Mouse (Mus musculus): Measurements from ENCODE around the gene Cnot3. TPM values are rescaled to one million over a fixed set of nuclear protein-coding genes. Genes with fewer than 3 reads are reported as not detected.
"Not testable (repeated sequence)": the region's sequence is repeated elsewhere in the genome, so short reads cannot be mapped to it uniquely, and the experiment has no call there.

Gene Cnot3
- polyA plus RNA-seq (2017; shearing (Covaris generic)): 10 to 100 TPM; 30.0 to 47.0 (median 45.2) TPM

DNA sequence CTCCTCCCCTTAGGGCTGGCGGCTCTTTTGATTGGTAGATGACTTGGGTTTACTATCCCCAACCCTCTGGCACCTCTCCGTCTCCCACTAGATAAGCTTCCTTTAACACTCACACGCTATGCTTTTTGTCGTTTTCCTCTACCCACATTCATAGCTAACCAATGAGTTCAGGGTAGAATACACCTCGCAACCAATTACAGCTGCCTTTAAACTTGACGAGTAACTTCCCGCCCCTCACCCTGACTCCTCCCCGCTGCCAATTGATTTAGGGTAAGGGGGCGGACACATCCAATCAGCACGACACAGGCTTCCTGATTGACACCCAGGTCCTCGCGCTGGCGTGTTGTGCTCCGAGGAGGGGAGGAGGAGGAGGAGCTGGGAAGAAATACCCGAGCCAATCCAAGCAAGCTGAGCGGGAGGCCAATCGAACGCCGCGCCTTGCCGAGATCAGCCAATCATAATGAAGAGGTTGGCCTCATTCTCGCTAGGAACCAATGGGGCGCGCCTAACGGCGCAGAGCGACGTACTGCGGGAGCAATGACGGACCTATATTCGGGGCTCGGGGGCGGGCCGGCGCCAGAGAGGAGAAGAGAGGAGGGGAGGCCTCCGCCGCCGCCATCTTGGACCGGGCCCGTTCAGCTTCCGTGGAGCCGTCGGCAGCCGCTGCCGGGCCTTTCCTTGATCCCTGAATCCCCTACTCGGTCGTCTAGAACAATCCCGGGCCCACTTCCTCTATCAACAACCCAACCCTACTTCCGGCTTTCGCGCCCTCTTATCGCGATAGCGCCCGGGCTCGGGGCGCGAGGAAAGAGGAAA, at the start of gene Cnot3:
TSS of gene Cnot3 (plus strand) at position 597 of the 816 bp plus-strand sequence.
- ATAC-seq: peak; percentile 87

DNA sequence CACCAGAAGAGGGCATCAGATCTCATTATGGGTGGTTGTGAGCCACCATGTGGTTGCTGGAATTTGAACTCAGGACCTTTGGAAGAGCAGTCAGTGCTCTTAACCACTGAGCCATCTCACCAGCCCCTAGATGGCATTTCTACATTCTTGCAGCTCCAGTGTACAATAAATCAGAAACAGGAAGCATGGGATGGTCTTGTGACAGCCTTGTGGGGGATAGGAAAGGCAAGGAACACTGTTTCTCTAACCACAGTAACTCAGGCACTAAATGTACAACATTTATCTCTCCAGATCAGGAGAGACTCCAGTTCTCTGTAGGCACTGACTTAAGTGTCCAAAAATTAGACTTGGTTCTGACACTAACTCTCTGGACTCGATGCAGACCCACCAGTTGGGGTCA, 47.3 kb upstream of the Cnot3 start:
- not testable (repeated sequence) for ATAC-seq

DNA sequence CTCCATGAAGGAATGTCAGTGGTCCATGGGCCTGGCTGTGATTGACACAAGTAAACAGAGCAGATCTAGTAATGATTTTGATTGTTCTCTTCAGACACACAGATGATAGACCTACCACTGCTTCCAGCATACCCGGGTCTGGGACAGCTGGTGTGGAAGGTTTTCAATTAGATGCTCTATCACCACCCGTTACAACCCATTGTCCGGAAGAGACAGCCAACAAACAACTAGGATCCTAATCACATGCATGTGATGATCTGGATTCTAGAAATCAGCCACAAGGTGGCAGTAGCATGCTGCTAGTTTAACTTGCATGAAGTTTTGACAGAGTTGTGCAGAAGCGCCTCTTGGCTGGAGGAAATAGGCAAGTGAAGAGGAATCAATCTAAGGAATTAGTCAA, 43.9 kb upstream of the Cnot3 start:
- peak; percentile 82 for ATAC-seq

DNA sequence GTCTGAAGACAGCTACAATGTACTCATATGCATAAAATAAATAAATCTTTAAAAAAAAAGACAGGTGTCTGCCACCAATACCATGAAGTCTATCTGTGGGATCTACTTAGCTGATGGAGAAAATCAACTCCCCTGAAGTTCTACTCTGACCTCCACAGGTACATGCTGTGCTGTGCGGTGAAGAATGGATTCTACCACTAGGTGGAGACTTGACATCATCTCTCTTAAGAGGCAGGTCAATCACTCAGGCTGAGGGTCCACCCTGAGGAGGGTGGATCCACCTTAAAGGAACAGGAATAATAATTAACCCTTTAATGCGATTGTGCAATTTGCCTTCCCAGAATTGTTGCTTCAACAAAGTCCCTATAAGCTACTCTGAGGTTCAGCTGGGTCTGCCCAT, 38.3 kb upstream of the Cnot3 start:
- ATAC-seq: no peak

DNA sequence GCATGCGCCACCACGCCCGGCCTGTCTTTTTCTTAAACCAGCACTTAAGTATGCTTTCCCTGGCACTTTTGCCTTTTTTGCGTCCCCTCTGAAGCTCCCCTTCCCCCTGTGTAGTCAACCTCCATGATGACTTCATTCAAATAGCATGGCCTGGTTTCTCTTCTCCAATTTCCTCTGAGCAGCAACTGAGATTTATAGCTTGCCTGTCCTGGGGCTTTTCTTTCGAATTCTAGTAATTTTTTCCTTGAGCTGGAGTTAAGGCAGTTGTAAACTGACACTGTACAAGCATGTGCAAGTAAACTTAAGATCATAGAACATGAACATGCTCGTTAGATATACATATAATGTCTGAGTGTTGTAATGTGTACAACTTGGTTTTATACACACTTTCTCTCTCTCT, 37.7 kb upstream of the Cnot3 start:
- ATAC-seq: no peak

DNA sequence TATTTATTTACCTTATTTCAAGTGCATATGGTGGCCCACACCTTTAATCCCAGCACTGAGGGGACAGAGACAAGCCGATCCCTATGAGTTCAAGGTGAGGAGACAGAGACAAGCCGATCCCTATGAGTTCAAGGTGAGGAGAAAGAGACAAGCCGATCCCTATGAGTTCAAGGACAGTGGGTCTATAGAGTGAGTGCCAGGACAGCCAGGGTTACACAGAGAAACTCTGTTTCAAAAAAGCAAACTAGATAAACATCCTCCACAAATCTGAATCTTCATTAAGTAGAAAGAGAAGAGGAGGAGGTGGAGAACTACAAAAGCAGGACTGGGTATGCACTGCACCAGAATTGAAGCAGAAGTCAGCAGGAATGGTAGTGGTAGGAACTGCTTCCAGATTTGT, 36.4 kb upstream of the Cnot3 start:
- no peak for ATAC-seq

DNA sequence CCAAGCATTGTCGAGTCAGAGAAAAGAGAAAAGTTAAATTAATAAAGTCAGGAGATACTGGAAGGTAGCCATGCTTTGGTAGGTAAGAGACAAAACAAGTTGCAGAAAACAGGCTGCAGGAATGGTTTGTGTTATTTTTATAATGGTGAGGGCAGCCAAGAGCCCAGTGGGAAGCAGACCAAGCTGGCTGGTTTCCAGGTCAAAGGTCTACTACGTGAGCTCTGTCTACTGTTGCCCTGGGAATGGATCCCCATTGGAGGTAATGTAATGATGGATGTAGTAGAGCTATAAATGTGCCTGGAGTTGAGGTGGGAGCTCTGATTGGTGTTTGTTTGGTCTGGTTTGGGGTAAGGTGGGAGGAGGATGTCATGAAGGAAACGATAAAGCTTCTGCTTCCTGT, 36.0 kb upstream of the Cnot3 start:
- ATAC-seq: no peak

DNA sequence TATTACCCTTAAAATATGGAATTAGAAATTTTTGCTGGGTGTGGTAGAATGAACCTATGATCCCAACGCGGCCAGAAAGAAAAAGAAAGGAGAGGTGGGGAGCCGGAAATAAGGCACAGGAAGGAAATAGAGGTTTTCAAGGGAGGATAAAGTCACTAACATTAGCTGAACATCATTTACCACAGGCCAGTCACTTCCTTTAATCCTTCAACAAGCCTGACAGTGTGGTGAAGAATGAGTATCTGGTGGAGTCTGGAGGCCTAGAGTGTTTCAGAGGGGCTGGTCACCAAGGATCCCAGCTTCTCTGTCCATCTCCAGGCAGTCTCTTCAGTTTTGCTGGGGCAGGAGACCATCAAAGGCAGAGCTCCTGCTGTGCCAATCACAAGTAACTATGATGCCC, 34.6 kb upstream of the Cnot3 start:
- ATAC-seq: no peak

DNA sequence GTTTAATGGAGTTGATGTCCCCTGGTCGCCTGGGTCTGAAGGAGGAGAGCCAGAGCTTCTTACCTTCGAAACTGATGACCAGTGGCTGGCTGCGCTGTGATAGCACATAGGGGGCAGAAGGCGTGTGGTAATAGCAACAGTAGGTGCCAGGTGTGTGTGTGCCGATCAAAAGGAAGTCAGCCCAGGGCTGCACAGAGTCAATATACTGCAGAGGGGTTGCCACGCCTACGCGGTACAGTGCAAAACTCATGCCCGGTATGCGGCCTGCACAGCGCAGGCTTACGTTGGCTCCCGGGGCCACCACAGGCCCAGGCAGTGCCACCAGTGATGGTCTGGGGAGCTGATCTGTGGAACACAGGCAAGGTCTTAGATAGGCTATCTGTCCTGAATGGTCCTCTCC, 34.1 kb upstream of the Cnot3 start:
- no peak for ATAC-seq

DNA sequence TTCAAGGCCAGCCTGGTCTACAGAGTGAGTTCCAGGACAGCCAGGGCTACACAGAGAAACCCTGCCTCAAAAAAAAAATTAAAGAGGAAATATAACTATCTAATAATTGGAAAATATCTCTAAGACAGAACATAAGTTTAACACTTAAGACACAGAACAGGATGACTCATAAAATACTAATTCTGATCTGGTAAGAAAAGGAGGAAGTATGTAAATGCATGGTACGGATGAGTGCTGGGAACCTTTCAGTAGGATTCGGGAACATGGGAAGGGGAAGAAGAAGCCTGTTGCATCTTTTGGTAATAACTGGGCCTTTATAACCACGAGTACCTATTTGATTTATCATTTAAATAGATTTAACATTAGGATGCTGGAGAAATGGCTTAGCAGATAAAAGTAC, 31.0 kb upstream of the Cnot3 start:
- no peak for ATAC-seq

DNA sequence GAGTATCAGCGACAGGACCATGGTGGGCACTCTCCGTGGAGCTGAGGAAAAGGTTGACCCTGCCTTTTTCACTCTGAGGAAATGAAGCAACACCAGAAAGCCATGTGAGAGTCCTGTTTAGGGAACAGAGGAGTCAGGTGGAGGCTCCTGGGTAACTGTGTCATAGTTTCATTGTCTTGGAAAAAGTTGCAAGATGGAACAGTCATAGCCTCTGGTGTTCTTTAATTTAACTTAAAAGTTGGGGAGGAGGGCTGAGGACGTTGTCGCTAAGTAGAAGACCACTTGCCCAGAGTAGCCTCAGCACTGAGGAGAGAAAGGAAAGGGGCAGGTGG, 29.0 kb upstream of the Cnot3 start, which contains the start of gene Oscar:
TSS of gene Oscar (minus strand) at position 101 of the 332 bp plus-strand sequence.
- ATAC-seq: no peak

DNA sequence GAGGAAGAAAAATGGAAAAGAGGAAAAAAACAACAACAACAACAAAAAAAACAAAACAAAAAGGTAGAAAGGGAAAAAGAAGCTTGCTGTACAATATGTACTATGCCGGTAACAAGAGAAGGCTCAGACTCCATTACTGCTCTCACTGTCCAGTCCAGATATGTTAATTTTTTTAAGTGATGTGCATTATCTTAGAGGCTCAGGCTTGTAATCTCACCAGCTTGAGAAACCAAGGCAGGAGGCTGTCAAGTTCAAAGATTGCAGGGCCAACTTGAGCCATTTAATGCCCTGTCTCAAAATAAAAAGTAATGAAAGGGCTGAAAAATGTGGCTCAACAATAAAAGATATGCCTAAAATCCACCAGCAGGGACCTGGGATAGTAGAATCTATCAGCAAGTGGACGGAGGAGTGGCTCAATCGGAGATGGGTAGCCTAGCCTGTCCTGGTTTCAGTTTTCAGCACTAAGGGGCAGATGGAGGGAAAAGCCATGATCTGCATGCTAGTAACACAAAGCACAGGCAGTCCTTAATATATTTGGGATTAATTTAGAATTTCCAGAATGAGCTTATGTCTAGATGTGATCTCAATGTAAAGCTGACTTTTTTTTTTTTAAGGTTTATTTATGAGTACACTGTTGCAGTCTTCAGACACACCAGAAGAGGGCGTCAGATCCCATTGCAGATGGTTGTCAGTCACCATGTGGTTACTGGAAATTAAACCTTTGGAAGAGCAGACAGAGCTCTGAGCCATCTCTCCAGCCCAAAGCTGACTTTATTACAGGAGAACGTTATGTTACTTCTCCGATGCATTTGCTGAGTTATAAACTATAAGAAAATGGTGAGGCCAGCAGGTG, 28.5 kb upstream of the Cnot3 start:
- ATAC-seq: peak; percentile 41

DNA sequence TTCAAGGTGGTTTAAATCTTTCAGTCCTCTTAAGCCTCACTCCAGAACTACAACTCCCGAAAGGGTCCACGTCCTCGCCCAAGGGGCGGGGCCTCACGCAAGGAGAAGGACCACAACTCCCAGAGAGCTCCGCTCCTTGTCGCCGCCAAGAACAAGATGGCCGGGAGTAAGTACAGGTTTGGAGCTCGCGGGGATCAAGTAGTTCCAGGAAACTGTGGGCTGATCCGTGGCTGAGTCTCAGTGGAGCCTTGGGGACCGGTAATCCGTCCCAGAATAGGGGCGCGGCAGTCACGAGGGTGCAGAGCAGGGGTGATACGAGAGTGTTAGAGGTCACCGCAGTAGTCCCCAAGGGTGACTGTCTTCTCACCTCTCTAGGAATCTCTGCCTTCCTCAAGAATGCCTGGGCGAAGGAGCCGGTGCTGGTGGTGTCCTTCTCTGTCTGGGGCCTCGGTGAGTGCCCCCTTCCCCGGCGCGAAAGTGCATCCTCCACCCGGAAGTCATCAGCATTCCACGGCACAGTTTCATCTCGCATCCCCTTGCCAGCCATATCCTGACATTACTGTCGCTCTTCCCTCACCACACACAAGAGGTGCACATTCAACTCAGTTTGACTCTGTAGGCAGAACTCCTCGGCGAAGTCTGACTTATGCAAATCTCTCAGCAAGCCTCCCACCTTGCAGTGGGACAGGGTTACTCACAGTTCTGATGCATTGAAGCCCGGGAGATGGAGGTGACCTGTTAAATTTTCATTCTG, 27.6 kb upstream of the Cnot3 start, which contains the start of gene Ndufa3:
TSS of gene Ndufa3 (plus strand) at position 132 of the 754 bp plus-strand sequence.
- ATAC-seq: peak; percentile 100

DNA sequence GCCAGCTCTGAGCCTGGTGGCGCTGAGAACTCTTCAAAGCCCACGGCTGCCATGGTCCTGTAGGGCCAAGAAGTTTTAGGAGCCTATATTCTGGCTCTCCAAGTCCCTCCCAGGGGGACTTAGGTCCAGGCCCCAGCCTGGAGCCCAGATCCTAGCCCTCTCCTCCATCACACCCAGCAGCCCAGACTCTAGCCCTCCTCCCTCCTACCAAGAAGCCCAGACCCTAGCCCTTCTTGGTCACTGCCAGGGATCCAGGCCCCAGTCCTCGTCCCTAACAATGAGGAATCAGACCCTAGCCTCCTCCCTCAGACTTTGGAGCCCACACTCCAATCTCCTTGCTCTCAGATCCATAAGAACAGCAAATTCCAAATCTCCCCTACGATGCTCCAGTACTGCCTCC, 16.0 kb upstream of the Cnot3 start:
- ATAC-seq: no peak

DNA sequence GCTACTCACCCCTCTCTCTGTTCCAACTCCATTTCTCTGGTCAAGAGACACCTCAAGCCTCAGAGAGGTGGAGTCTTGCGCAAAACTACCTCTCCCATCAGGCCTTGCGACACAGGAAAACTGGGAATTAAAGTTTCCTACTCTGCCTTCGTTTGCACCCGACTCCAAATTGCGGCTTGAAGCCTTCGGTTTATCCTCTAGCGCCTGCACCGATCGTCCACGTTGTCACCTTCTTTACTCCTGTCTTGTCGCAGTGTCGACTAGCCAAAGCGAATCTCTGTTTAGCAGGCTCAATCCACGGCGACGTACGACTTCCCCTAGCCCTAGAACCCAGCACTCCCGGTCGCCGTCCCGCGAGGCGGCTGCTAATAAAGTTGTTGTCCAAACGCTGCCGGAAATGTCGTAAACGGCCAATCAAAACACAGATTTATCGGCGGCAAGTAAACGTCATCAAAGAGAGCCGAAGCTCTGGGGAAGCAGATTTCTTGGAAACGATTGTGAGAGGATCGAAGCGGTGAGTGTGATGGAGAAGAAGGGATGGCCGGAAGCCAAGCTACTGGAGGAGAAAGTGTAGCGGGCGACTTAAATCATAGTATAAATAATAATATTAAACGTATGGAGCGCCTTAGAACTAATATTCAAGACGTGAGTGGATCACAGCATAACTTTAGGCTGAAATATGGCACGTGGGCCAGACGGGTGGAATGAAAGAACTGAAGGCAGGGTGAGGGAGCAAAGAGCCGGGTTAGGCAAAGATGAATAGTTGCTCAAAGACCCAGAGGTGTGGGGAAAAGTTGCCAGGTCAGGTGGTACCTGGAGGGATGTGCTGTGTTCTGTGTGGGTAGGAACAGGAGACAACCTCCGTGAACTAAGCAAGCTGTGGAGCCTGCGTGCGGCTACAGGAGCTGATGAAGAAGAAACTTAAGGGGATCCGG, 15.3 kb upstream of the Cnot3 start, which contains the start of the genes Tfpt and Prpf31:
TSS of gene Tfpt (minus strand) at position 387 of the 935 bp plus-strand sequence.
TSS of gene Prpf31 (plus strand) at position 443 of the 935 bp plus-strand sequence.
- ATAC-seq: peak; percentile 88

DNA sequence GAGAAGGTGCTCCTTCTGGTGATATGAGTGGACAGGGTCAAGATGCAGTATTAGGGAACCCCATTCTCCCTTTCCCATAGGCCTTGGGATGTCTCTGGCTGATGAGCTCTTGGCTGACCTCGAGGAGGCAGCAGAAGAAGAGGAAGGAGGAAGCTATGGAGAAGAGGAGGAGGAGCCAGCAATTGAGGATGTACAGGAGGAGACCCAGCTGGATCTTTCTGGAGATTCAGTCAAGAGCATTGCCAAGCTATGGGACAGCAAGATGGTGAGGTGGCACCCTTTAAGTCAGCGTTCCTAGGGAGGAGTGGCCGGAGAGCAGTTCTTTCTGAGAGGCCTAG, 14.6 kb upstream of the Cnot3 start:
- ATAC-seq: no peak

DNA sequence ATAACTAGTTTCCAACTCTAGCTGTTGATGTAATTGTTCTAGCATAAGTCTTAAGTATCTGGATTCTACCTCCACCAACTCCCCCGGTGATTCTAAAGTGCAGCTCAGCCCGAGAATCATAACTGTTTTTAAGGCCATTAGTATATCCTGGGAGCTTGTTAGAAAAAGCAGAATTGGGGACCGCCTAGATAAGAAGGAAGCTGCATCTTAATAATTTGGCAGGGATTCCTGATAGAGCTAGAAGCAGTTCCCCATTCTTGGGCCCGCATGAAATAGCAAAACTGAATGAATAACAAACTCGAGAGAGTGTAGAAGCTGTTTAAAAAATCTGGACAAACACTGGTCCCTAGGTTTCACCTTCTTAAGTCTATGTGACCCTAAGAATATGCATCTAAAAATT, 1.7 kb upstream of the Cnot3 start:
- ATAC-seq: no peak

DNA sequence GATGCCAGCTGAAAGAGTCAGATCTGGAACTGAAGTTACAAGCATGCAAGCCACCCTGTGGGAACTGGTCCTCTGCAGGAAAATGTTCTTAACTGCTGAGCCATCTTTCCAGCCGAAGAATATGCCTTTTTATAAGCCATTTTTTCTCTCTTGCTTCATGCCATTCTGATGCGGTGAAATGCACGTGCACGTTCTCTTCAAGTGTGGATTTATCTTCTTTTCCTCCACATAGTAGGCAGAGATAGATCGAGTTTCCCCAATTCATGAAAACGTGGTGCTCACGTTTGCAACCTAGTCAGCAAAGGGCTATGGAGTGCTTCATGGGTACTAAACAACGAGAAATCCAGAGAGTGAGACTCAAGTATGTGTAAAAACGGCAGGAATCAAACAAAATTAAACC, 1.2 kb upstream of the Cnot3 start:
- ATAC-seq: no peak

DNA sequence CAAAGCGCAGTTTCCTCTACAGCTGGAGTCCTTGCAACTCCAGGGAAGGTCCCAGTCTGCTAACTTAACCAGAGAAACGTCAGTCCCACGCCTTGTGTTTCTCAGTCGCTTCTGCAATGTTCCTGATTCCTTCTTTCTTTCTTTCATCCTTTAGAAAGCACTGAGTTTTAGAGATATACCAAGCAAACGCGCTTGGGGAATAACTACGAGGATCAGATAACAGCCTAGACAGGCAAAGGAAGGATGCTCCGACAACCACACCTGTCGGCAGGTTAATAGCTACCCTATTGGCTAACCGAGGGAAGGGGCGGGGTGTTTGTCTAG, 758 bp upstream of the Cnot3 start:
- ATAC-seq: no peak

DNA sequence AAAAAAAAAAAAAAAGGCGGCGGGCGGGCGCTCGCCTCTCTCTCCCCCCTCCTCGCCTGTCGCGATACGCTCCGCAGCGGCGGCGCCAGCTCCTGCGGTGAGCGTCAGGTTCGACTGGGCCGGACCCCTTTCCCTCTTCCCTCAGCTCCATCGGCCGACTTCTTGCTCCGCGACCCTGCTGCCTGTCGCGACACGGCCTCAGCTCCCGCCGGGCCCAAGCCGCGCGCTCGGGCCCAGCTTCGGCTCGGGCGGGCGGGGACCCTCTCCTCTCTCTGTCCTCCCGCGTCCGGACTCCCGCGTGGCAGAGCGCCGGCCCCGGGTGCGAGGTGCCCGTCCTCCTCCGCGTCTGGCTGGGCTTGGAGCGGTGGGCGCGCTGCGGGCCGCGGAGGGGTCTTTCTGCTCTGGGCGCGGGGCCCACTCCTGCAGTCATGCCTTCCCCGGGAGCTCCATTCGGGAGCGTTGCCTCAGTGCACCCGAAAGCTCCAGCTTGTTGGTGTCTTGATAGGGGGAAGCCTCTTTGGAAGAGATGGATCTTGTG, 489 bp downstream of the Cnot3 start:
- no peak for ATAC-seq

DNA sequence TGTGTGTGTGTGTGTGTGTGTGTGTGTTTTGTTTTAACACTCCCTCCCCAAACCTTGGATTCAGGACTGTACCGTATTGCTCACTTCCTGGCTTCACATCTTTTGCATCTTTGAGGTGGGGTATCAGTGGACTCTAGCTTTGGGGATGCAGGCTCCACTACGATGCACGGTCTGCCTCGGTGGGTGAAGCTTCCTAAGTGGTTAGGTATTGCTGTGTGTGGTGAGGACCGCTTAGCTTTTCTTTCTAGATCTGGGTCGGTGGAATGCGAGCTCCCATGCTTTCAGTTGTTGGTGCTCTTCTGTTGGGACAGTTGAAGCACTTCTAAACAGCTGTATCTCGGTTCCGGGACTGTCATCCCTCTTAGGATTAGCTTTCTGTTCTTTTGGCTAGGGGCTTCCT, 1.1 kb downstream of the Cnot3 start:
- no peak for ATAC-seq

DNA sequence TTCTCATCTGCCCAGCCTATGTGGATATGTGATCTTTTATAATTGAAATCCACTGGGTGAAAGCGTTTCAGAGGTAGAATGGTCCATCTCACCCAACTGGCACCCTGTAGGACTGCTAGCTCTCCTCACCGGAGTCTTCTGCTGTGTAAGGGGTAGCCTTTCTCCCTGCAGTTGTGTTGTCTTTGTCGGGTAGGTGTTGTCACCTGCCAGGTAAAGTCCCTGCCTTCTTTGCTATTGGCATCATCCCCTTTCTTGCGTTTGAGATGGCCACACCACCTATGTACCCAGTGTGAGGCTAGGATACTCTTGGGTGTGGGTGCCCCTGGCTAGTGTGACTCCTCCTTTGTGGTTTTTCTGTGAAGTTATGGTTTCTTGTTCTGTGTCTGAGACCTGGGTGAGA, 1.6 kb downstream of the Cnot3 start:
- ATAC-seq: no peak

Data from inflammation-experienced regulatory T-cells, adult 6 months (primary cell).